Comparison of ENCODE assay signal across 8 mouse cellular contexts in genomic region chr8:4370078-4370477, GRCm38 (mm10). TPM values are rescaled to one million over a fixed set of nuclear protein-coding genes. Genes with fewer than 3 reads are reported as not detected.
DNase-seq lines count a peak whose midpoint lies in the region; ATAC-seq and TF ChIP-seq lines count a peak whose summit lies in the region.

No protein-coding gene starts in this region.

- H3K27ac ChIP-seq in heart, embryonic 10.5 days: no peak overlapping the region; the same call in 1 of the 2 replicates
- no peak overlapping the region for H3K27ac ChIP-seq in ES-E14 (ENCODE audit: insufficient read depth, low read depth, low read length, poor library complexity, severe bottlenecking)
- H3K27ac ChIP-seq in embryonic facial prominence, embryonic 11.5 days (replicated peaks; ENCODE audit: low read depth, low read length): no peak overlapping the region
- H3K27ac ChIP-seq in limb, embryonic 14.5 days (replicated peaks; ENCODE audit: low read depth, low read length): no peak overlapping the region
- H3K27ac ChIP-seq in neural tube, embryonic 11.5 days (ENCODE audit: low read depth, low read length): no peak overlapping the region

- no peaks in the 10 kb centered on the region for H3K27me3 ChIP-seq in heart, embryonic 10.5 days (ENCODE audit: insufficient read depth, poor library complexity, severe bottlenecking)
- H3K27me3 ChIP-seq in embryonic facial prominence, embryonic 11.5 days (ENCODE audit: control insufficient read depth, insufficient read depth, low read length): no peaks in the 10 kb centered on the region
- no peaks in the 10 kb centered on the region for H3K27me3 ChIP-seq in limb, embryonic 14.5 days (ENCODE audit: control insufficient read depth, insufficient read depth, low read length)
- H3K27me3 ChIP-seq in neural tube, embryonic 11.5 days (ENCODE audit: control insufficient read depth, insufficient read depth, low read length): no peaks in the 10 kb centered on the region

- DNase-seq in heart, adult 11 months: peak; percentile 94
- DNase-seq in heart, embryonic 10.5 days (ENCODE audit: low spot score): no peak
- peak; percentile 61 for DNase-seq in ES-E14 (ENCODE audit: low read depth, low spot score)
- DNase-seq in embryonic facial prominence, embryonic 11.5 days (ENCODE audit: low spot score): peak; percentile 54
- peak; percentile 20 to 64 for DNase-seq in heart, postnatal 14 days
- no peak for DNase-seq in limb, embryonic 14.5 days (ENCODE audit: low spot score)
- DNase-seq in neural tube, embryonic 11.5 days (ENCODE audit: low spot score): peak; percentile 45
- DNase-seq in ovary, postnatal 14 days (ENCODE audit: low spot score): no peak

- H3K9ac ChIP-seq in ES-E14 (ENCODE audit: insufficient read depth, low read depth, low read length, poor library complexity, severe bottlenecking): no peak overlapping the region
- no peak overlapping the region for H3K9ac ChIP-seq in embryonic facial prominence, embryonic 11.5 days (replicated peaks; ENCODE audit: low read length)
- H3K9ac ChIP-seq in limb, embryonic 14.5 days (ENCODE audit: low read depth, low read length, severe bottlenecking): no peak overlapping the region
- no peak overlapping the region for H3K9ac ChIP-seq in neural tube, embryonic 11.5 days (ENCODE audit: low read length)

- intact Hi-C loops in heart, postnatal 14 days (cut with DNase I): loop anchor here (5.0 to 10.0 kb wide), 2 partner anchors 175 to 228 kb away; no protein-coding TSS in a partner anchor

- in situ Hi-C loops in ES-E14 (cut with MboI; ENCODE audit: low sequenced_read_pairs in 2 of 2, unreplicated experiment in 2 of 2): no loop called here

- 0 out of 2 replicates have a peak, but pooled peaks have one; percentile 9 for ATAC-seq in embryonic facial prominence, embryonic 11.5 days (replicated peaks; ENCODE audit: insufficient number of reproducible peaks, low FRiP score, low TSS enrichment, low read depth)
- ATAC-seq in limb, embryonic 14.5 days (ENCODE audit: low FRiP score, low read depth): peak; percentile 68; the same call in 1 of the 2 replicates
- ATAC-seq in neural tube, embryonic 11.5 days (ENCODE audit: insufficient read depth, low FRiP score, low TSS enrichment): no peak

- no peak overlapping the region for H3K4me2 ChIP-seq in embryonic facial prominence, embryonic 11.5 days (ENCODE audit: low read depth, low read length)
- H3K4me2 ChIP-seq in limb, embryonic 14.5 days (replicated peaks; ENCODE audit: low read depth, low read length, severe bottlenecking): no peak overlapping the region
- H3K4me2 ChIP-seq in neural tube, embryonic 11.5 days (ENCODE audit: low read depth): no peak overlapping the region

- H3K36me3 ChIP-seq in heart, embryonic 10.5 days: no peaks in the 10 kb centered on the region
- H3K36me3 ChIP-seq in ES-E14 (ENCODE audit: control insufficient read depth, insufficient read depth, low read length, poor library complexity, severe bottlenecking): no peaks in the 10 kb centered on the region
- no peaks in the 10 kb centered on the region for H3K36me3 ChIP-seq in embryonic facial prominence, embryonic 11.5 days (replicated peaks; ENCODE audit: control insufficient read depth, insufficient read depth, low read depth, low read length)
- H3K36me3 ChIP-seq in limb, embryonic 14.5 days (ENCODE audit: control insufficient read depth, insufficient read depth, low read length): no peaks in the 10 kb centered on the region
- no peaks in the 10 kb centered on the region for H3K36me3 ChIP-seq in neural tube, embryonic 11.5 days (ENCODE audit: control insufficient read depth, insufficient read depth, low read length)

- TF ChIP-seq POLR2A in limb, embryonic 14.5 days (IDR thresholded peaks at IDR 0.05; ENCODE audit: borderline replicate concordance, extremely low read depth, insufficient read depth, insufficient read length): no peak

- no peak overlapping the region for H3K4me3 ChIP-seq in heart, embryonic 10.5 days
- no peak overlapping the region for H3K4me3 ChIP-seq in ES-E14 (ENCODE audit: insufficient read depth in 1 of 2, low read depth in 1 of 2, low read length in 2 of 2, poor library complexity in 1 of 2, severe bottlenecking in 1 of 2)
- no peak overlapping the region for H3K4me3 ChIP-seq in embryonic facial prominence, embryonic 11.5 days (ENCODE audit: low read depth, low read length)
- H3K4me3 ChIP-seq in limb, embryonic 14.5 days (replicated peaks; ENCODE audit: low read length): no peak overlapping the region
- no peak overlapping the region for H3K4me3 ChIP-seq in neural tube, embryonic 11.5 days (ENCODE audit: low read depth, low read length)

- no peaks in the 10 kb centered on the region for H3K4me1 ChIP-seq in heart, embryonic 10.5 days
- H3K4me1 ChIP-seq in ES-E14 (ENCODE audit: control insufficient read depth in 2 of 2, insufficient read depth in 2 of 2, low read length in 2 of 2, poor library complexity in 1 of 2): peaks cover 0 to 3% of the 10 kb centered on the region in 2 experiments; a peak in 1 of 4 replicates
- no peaks in the 10 kb centered on the region for H3K4me1 ChIP-seq in embryonic facial prominence, embryonic 11.5 days (ENCODE audit: control insufficient read depth, insufficient read depth, low read length)
- no peaks in the 10 kb centered on the region for H3K4me1 ChIP-seq in limb, embryonic 14.5 days (ENCODE audit: control insufficient read depth, insufficient read depth, low read length)
- H3K4me1 ChIP-seq in neural tube, embryonic 11.5 days (ENCODE audit: control insufficient read depth, insufficient read depth, low read length): no peaks in the 10 kb centered on the region

- no peaks in the 10 kb centered on the region for H3K9me3 ChIP-seq in heart, embryonic 10.5 days
- no peaks in the 10 kb centered on the region for H3K9me3 ChIP-seq in ES-E14 (ENCODE audit: control insufficient read depth, insufficient read depth, low read depth, low read length)
- H3K9me3 ChIP-seq in embryonic facial prominence, embryonic 11.5 days (replicated peaks; ENCODE audit: control insufficient read depth, low read length): no peaks in the 10 kb centered on the region
- H3K9me3 ChIP-seq in limb, embryonic 14.5 days (ENCODE audit: control insufficient read depth, low read length): no peaks in the 10 kb centered on the region
- no peaks in the 10 kb centered on the region for H3K9me3 ChIP-seq in neural tube, embryonic 11.5 days (ENCODE audit: control insufficient read depth, low read length)

- 32% methylated on average over 2 of the region's 2 CpGs for whole genome bisulfite sequencing in heart, embryonic 10.5 days
- whole genome bisulfite sequencing in embryonic facial prominence, embryonic 11.5 days: 23% methylated on average over 2 of the region's 2 CpGs
- WGBS in limb, embryonic 14.5 days: 43% methylated on average over 2 of the region's 2 CpGs
- 31% methylated on average over 2 of the region's 2 CpGs for WGBS in neural tube, embryonic 11.5 days

TF ChIP-seq in ES-E14, 5 proteins besides CTCF, POLR2A, EP300 and RAD21:
- peak; percentile 88; the same call in 1 of the 2 replicates for TF ChIP-seq ZC3H11A (IDR thresholded peaks at IDR 0.05; ENCODE audit: borderline replicate concordance, low read depth, low read length)
- no peak for TF ChIP-seq HCFC1 (IDR thresholded peaks at IDR 0.05; ENCODE audit: borderline replicate concordance, insufficient read depth, low read length)

RNA-seq across cellular contexts. Expression of gene Elavl1, which starts 44.9 kb away (rescaled TPM):
- 229 and 261 TPM in 2 replicates for polyA plus RNA-seq in heart, embryonic 10.5 days (2016; fragmentation: Nextera tagmentation; extraction: Ambion mirVana)
- 43.2 and 73.6 TPM in 2 replicates for total RNA-seq in ES-E14 (2012; rRNA removed)
- polyA plus RNA-seq in embryonic facial prominence, embryonic 11.5 days (2014; fragmentation: Nextera tagmentation; extraction: Ambion mirVana): 384 and 409 TPM in 2 replicates
- total RNA-seq in heart, postnatal 14 days (2021): 10 to 100 TPM; 58.8 to 66.1 TPM
- polyA plus RNA-seq in limb, embryonic 14.5 days (2012; rRNA removed): 91.1 and 101 TPM in 2 replicates
- polyA plus RNA-seq in limb, embryonic 14.5 days (2014; fragmentation: Nextera tagmentation; extraction: Ambion mirVana): 226 and 237 TPM in 2 replicates
- polyA plus RNA-seq in neural tube, embryonic 11.5 days (2014; fragmentation: Nextera tagmentation; extraction: Ambion mirVana): 310 and 311 TPM in 2 replicates

RNA-seq across cellular contexts. Expression of gene Ccl25, which starts 45.1 kb away (rescaled TPM):
- 15.8 and 16.5 TPM in 2 replicates for polyA plus RNA-seq in heart, embryonic 10.5 days (2016; fragmentation: Nextera tagmentation; extraction: Ambion mirVana)
- 13.1 and 17.6 TPM in 2 replicates for total RNA-seq in ES-E14 (2012; rRNA removed)
- polyA plus RNA-seq in embryonic facial prominence, embryonic 11.5 days (2014; fragmentation: Nextera tagmentation; extraction: Ambion mirVana): 13.6 and 14.0 TPM in 2 replicates
- total RNA-seq in heart, postnatal 14 days (2021): 10 to 100 TPM in 1 of 2 experiments, 1 to 10 TPM in 1; 5.9 to 14.8 TPM
- 12.4 and 14.8 TPM in 2 replicates for polyA plus RNA-seq in limb, embryonic 14.5 days (2012; rRNA removed)
- 11.4 and 11.5 TPM in 2 replicates for polyA plus RNA-seq in limb, embryonic 14.5 days (2014; fragmentation: Nextera tagmentation; extraction: Ambion mirVana)
- polyA plus RNA-seq in neural tube, embryonic 11.5 days (2014; fragmentation: Nextera tagmentation; extraction: Ambion mirVana): 15.8 and 17.9 TPM in 2 replicates

Comparison
In these comparisons a context has a peak if more than half of its experiments do, and no peak if none do; other contexts are left out.
1. DNase-seq: peak in heart, adult 11 months (single experiment), ES-E14 (single experiment), embryonic facial prominence, embryonic 11.5 days (single experiment), heart, postnatal 14 days (2 of 2) and neural tube, embryonic 11.5 days (single experiment); none in heart, embryonic 10.5 days (single experiment), limb, embryonic 14.5 days (single experiment) and ovary, postnatal 14 days (single experiment).